Mouse (Mus musculus): ENCODE data around the gene Grm4. TPM values are rescaled to one million over a fixed set of nuclear protein-coding genes. Genes with fewer than 3 reads are reported as not detected.

Grm4 gene
- total and polyA plus RNA-seq, 3 experiments, result not detected

- dilution Hi-C loops (cut with MboI; ENCODE audit: extremely low pct_ligation_motif_present, extremely low pct_unique_long_range_greater_than_20kb, low sequenced_read_pairs) (no loop called here), in situ Hi-C loops (cut with MboI; ENCODE audit: low pct_ligation_motif_present, low pct_unique_long_range_greater_than_20kb, low sequenced_read_pairs) (no loop called here)
- Histone ChIP-seq H3K36me3 (replicated peaks in 1 of 2; ENCODE audit: control insufficient read depth in 1 of 2, insufficient read depth in 1 of 2, low read length in 1 of 2) (no peaks in the 10 kb centered on the region), H3K9me3 (replicated peaks; ENCODE audit: low read length) (no peaks in the 10 kb centered on the region), H3K4me2 (ENCODE audit: insufficient read depth, low read depth, poor library complexity, severe bottlenecking) (no peak overlapping the region), H3K4me1 (ENCODE audit: control insufficient read depth in 1 of 2, insufficient read depth in 2 of 2) (peaks cover 8 to 30% of the 10 kb centered on the region in 2 experiments; a peak in 3 of 4 replicates), H3K27me3 (replicated peaks) (peaks cover 5% of the 10 kb centered on the region), H3K27ac (ENCODE audit: insufficient read depth, low read depth) (no peak overlapping the region), H3K79me2 (replicated peaks; ENCODE audit: control insufficient read depth, extremely low read depth, insufficient read depth, poor library complexity, severe bottlenecking) (no peaks in the 10 kb centered on the region), H3K9ac (ENCODE audit: insufficient read depth, low read depth) (no peak overlapping the region), H3K4me3 (replicated peaks in 1 of 3; ENCODE audit: low read depth in 2 of 3, low read length in 2 of 3, poor library complexity in 1 of 3) (no peak overlapping the region)
- no peak for DNase-seq (ENCODE audit: extremely low read depth)
- no peak for TF ChIP-seq NRF1 (IDR thresholded peaks at IDR 0.05; ENCODE audit: low read depth, low read length)
These were observed 27.8 kb downstream of the Grm4 start for GRCm38 (mm10) chr17:27493389-27493788.

GRCm38 (mm10) chr17:27488173-27488823, 32.9 kb downstream of the Grm4 start:
- dilution Hi-C loops (cut with MboI; ENCODE audit: extremely low pct_ligation_motif_present, extremely low pct_unique_long_range_greater_than_20kb, low sequenced_read_pairs), result no loop called here
- Histone ChIP-seq H3K27me3 (replicated peaks) (peaks cover 30% of the 10 kb centered on the region), H3K36me3 (replicated peaks in 1 of 2; ENCODE audit: control insufficient read depth in 1 of 2, insufficient read depth in 1 of 2, low read length in 1 of 2) (no peaks in the 10 kb centered on the region), H3K27ac (ENCODE audit: insufficient read depth, low read depth) (no peak overlapping the region), H3K4me2 (ENCODE audit: insufficient read depth, low read depth, poor library complexity, severe bottlenecking) (no peak overlapping the region), H3K4me1 (ENCODE audit: control insufficient read depth in 1 of 2, insufficient read depth in 2 of 2) (peaks cover 11 to 14% of the 10 kb centered on the region in 2 experiments; a peak in 3 of 4 replicates), H3K79me2 (replicated peaks; ENCODE audit: control insufficient read depth, extremely low read depth, insufficient read depth, poor library complexity, severe bottlenecking) (no peaks in the 10 kb centered on the region), H3K4me3 (replicated peaks in 1 of 3; ENCODE audit: low read depth in 2 of 3, low read length in 2 of 3, poor library complexity in 1 of 3) (no peak overlapping the region), H3K9ac (ENCODE audit: insufficient read depth, low read depth) (no peak overlapping the region), H3K9me3 (replicated peaks; ENCODE audit: low read length) (no peaks in the 10 kb centered on the region)
- in situ Hi-C loops (cut with MboI; ENCODE audit: low pct_ligation_motif_present, low pct_unique_long_range_greater_than_20kb, low sequenced_read_pairs), result no loop called here
- DNase-seq (ENCODE audit: extremely low read depth), result no peak
- TF ChIP-seq SMC3 (IDR thresholded peaks at IDR 0.05; ENCODE audit: low read depth, low read length) (no peak), CHD1 (IDR thresholded peaks at IDR 0.05; ENCODE audit: low read depth, low read length) (no peak), MYC (IDR thresholded peaks at IDR 0.05; ENCODE audit: low read depth, low read length) (no peak), MAX (IDR thresholded peaks at IDR 0.05; ENCODE audit: low read length) (no peak), ELF1 (IDR thresholded peaks at IDR 0.05; ENCODE audit: low read depth, low read length) (no peak), NELFE (IDR thresholded peaks at IDR 0.05; ENCODE audit: low read depth, low read length) (no peak), JUND (conservative IDR thresholded peaks at IDR 0.05; ENCODE audit: low read depth, low read length) (no peak), TCF12 (IDR thresholded peaks at IDR 0.05; ENCODE audit: low read depth, low read length) (no peak), POLR2A (IDR thresholded peaks at IDR 0.05; ENCODE audit: low read depth, low read length) (no peak), USF2 (conservative IDR thresholded peaks at IDR 0.05; ENCODE audit: low read depth, low read length) (no peak), ETS1 (conservative IDR thresholded peaks at IDR 0.05; ENCODE audit: low read depth, low read length) (no peak), MAFK (IDR thresholded peaks at IDR 0.05; ENCODE audit: insufficient replicate concordance, low read length) (no peak), RAD21 (IDR thresholded peaks at IDR 0.05; ENCODE audit: low read depth, low read length) (no peak), MEF2A (IDR thresholded peaks at IDR 0.05; ENCODE audit: borderline replicate concordance, low read depth, low read length) (no peak), UBTF (IDR thresholded peaks at IDR 0.05; ENCODE audit: low read depth, low read length) (no peak), GABPA (IDR thresholded peaks at IDR 0.05; ENCODE audit: insufficient replicate concordance, low read depth, low read length) (no peak), RCOR1 (conservative IDR thresholded peaks at IDR 0.05; ENCODE audit: low read depth, low read length) (no peak), BHLHE40 (IDR thresholded peaks at IDR 0.05; ENCODE audit: low read depth, low read length) (no peak), USF1 (IDR thresholded peaks at IDR 0.05; ENCODE audit: low read depth, low read length) (no peak)

All from CH12.LX (cell line).